Mouse (Mus musculus) liver, embryonic 11.5 days (tissue): ENCODE measurements around the gene Sdccag8. TPM values are rescaled to one million over a fixed set of nuclear protein-coding genes. Genes with fewer than 3 reads are reported as not detected.

Experiments used
- ATAC-seq: fragments of 200-750 bp; cut with Nextera tagmentation; replicated peaks from 2 replicates; pipeline ENCODE4 v1.8.0; 2017; ENCODE audit warnings: moderate number of reproducible peaks, mild to moderate bottlenecking, moderate TSS enrichment, moderate library complexity; ENCODE audit not compliant: low FRiP score
- DNase-seq: peaks from one replicate; pipeline ENCODE4 v3.0.0-alpha.2; 2017; ENCODE audit warnings: low spot score
- H3K27ac ChIP-seq: fragments of 300-500 bp; sonication (generic); 2 replicates; pipeline ENCODE4 v1.5.1; 2014; ENCODE audit warnings: mild to moderate bottlenecking, low read depth, low read length, control low read depth
- H3K27me3 ChIP-seq: fragments of 300-500 bp; sonication (generic); replicated peaks from 2 replicates; pipeline ENCODE4 v1.6.1; 2014; ENCODE audit warnings: low read length, mixed read lengths; ENCODE audit not compliant: control insufficient read depth, insufficient read depth
- H3K36me3 ChIP-seq: fragments of 300-500 bp; sonication (generic); 2 replicates; pipeline ENCODE4 v1.6.1; 2014; ENCODE audit warnings: mild to moderate bottlenecking, low read length, moderate library complexity, mixed read lengths; ENCODE audit not compliant: control insufficient read depth, insufficient read depth
- H3K4me1 ChIP-seq: fragments of 300-500 bp; sonication (generic); replicated peaks from 2 replicates; pipeline ENCODE4 v1.6.1; 2014; ENCODE audit warnings: low read length, mixed read lengths; ENCODE audit not compliant: control insufficient read depth, insufficient read depth
- H3K4me2 ChIP-seq: fragments of 300-500 bp; sonication (generic); 2 replicates; pipeline ENCODE4 v1.6.1; 2014; ENCODE audit warnings: mild to moderate bottlenecking, control low read depth, moderate library complexity
- H3K4me3 ChIP-seq: fragments of 300-500 bp; sonication (generic); 2 replicates; pipeline ENCODE4 v1.5.1; 2014; ENCODE audit warnings: low read depth, low read length, control low read depth
- H3K9ac ChIP-seq: fragments of 300-500 bp; sonication (generic); 2 replicates; pipeline ENCODE4 v1.6.1; 2014; ENCODE audit warnings: low read depth, low read length, control low read depth
- H3K9me3 ChIP-seq: fragments of 300-500 bp; sonication (generic); 2 replicates; pipeline ENCODE4 v1.6.1; 2016; ENCODE audit warnings: low read length, inconsistent platforms, mixed read lengths; ENCODE audit not compliant: control insufficient read depth
- WGBS: fragments of 180-500 bp; shearing (Covaris S2); extraction: QIAGEN DNeasy Blood & Tissue Kit; methylation state at CpG from one replicate; pipeline ENCODE4 v1.1.7; 2014; 5-methylcytosine and 5-hydroxymethylcytosine counted together
- polyA plus RNA-seq: library from polyadenylated mRNA; unstranded; fragments of >200 nt; fragmentation: Nextera tagmentation; extraction: Ambion mirVana; gene quantifications from 2 replicates; pipeline ENCODE4 v1.2.1, GENCODE M21; 2014

The Sdccag8 gene
- polyA plus RNA-seq, 1 experiment from 2014 or later, result 11.7 TPM

- 70% methylated on average over 5 of the region's 5 CpGs for WGBS
- ATAC-seq, result no peak
- no peaks in the 10 kb centered on the region for H3K36me3 ChIP-seq
- H3K4me2 ChIP-seq, result no peak overlapping the region
- H3K27me3 ChIP-seq, result no peaks in the 10 kb centered on the region
- H3K27ac ChIP-seq, result no peak overlapping the region
- H3K9ac ChIP-seq, result no peak overlapping the region
- no peaks in the 10 kb centered on the region for H3K4me1 ChIP-seq
- no peaks in the 10 kb centered on the region for H3K9me3 ChIP-seq
- H3K4me3 ChIP-seq, result no peak overlapping the region
- DNase-seq, result no peak
These were observed 148.4 kb downstream of the Sdccag8 start for GRCm38 (mm10) chr1:176962894-176963293.

- no peak overlapping the region for H3K27ac ChIP-seq
- WGBS, result 85% methylated on average over 3 of the region's 3 CpGs
- ATAC-seq (no peak), DNase-seq (no peak)
- H3K36me3 ChIP-seq, result no peaks in the 10 kb centered on the region
- no peak overlapping the region for H3K4me3 ChIP-seq
- no peak overlapping the region for H3K9ac ChIP-seq
- no peaks in the 10 kb centered on the region for H3K9me3 ChIP-seq
- H3K4me2 ChIP-seq, result no peak overlapping the region
- no peaks in the 10 kb centered on the region for H3K4me1 ChIP-seq
- H3K27me3 ChIP-seq, result no peaks in the 10 kb centered on the region
These were observed 152.8 kb downstream of the Sdccag8 start for GRCm38 (mm10) chr1:176967299-176967698.

GRCm38 (mm10) chr1:176970635-176971478 is 156.4 kb downstream of the Sdccag8 start:
- H3K9ac ChIP-seq, result no peak overlapping the region
- H3K27ac ChIP-seq, result no peak overlapping the region
- H3K4me3 ChIP-seq, result no peak overlapping the region
- no peaks in the 10 kb centered on the region for H3K9me3 ChIP-seq
- no peaks in the 10 kb centered on the region for H3K27me3 ChIP-seq
- no peak overlapping the region for H3K4me2 ChIP-seq
- 84% methylated on average over 16 of the region's 16 CpGs for WGBS
- ATAC-seq, result no peak
- no peak for DNase-seq
- H3K4me1 ChIP-seq, result no peaks in the 10 kb centered on the region
- H3K36me3 ChIP-seq, result no peaks in the 10 kb centered on the region

GRCm38 (mm10) chr1:176971479-176971797 is 157.0 kb downstream of the Sdccag8 start:
- H3K4me1 ChIP-seq, result no peaks in the 10 kb centered on the region
- H3K9me3 ChIP-seq, result no peaks in the 10 kb centered on the region
- H3K36me3 ChIP-seq, result no peaks in the 10 kb centered on the region
- no peak overlapping the region for H3K9ac ChIP-seq
- no peak overlapping the region for H3K4me3 ChIP-seq
- H3K27ac ChIP-seq, result no peak overlapping the region
- 76% methylated on average over 4 of the region's 4 CpGs for WGBS
- DNase-seq, result no peak
- H3K4me2 ChIP-seq, result no peak overlapping the region
- ATAC-seq, result no peak
- no peaks in the 10 kb centered on the region for H3K27me3 ChIP-seq

- DNase-seq, result no peak
- Histone ChIP-seq H3K9me3 (no peaks in the 10 kb centered on the region), H3K27ac (no peak overlapping the region)
These were observed 159.1 kb downstream of the Sdccag8 start for GRCm38 (mm10) chr1:176973356-176974088.

GRCm38 (mm10) chr1:176979235-176979634 is 164.8 kb downstream of the Sdccag8 start:
- ATAC-seq (no peak), DNase-seq (no peak)
- Histone ChIP-seq H3K36me3 (no peaks in the 10 kb centered on the region), H3K27ac (no peak overlapping the region), H3K9me3 (no peaks in the 10 kb centered on the region), H3K9ac (no peak overlapping the region), H3K4me3 (no peak overlapping the region), H3K27me3 (no peaks in the 10 kb centered on the region), H3K4me2 (no peak overlapping the region), H3K4me1 (no peaks in the 10 kb centered on the region)

More at GRCm38 (mm10) chr1:176973356-176974088, 159.1 kb downstream of the Sdccag8 start:
- Histone ChIP-seq H3K4me2 (no peak overlapping the region), H3K4me3 (no peak overlapping the region), H3K9ac (no peak overlapping the region), H3K4me1 (no peaks in the 10 kb centered on the region), H3K36me3 (no peaks in the 10 kb centered on the region), H3K27me3 (no peaks in the 10 kb centered on the region)
- no peak for ATAC-seq
- 71% methylated on average over 6 of the region's 6 CpGs for whole genome bisulfite sequencing

- Histone ChIP-seq H3K4me3 (no peak overlapping the region), H3K36me3 (no peaks in the 10 kb centered on the region), H3K27ac (no peak overlapping the region), H3K27me3 (no peaks in the 10 kb centered on the region), H3K9ac (no peak overlapping the region), H3K4me2 (no peak overlapping the region), H3K4me1 (no peaks in the 10 kb centered on the region), H3K9me3 (no peaks in the 10 kb centered on the region)
- 87% methylated on average over 5 of the region's 5 CpGs for WGBS
- ATAC-seq (no peak), DNase-seq (no peak)
These were observed 165.7 kb downstream of the Sdccag8 start for GRCm38 (mm10) chr1:176980140-176980539.

- no peaks in the 10 kb centered on the region for H3K36me3 ChIP-seq
- DNase-seq (no peak), ATAC-seq (no peak)
- no peaks in the 10 kb centered on the region for H3K4me1 ChIP-seq
- H3K9ac ChIP-seq, result no peak overlapping the region
- H3K4me3 ChIP-seq, result no peak overlapping the region
- 84% methylated on average over 10 of the region's 10 CpGs for WGBS
- H3K4me2 ChIP-seq, result no peak overlapping the region
- no peaks in the 10 kb centered on the region for H3K9me3 ChIP-seq
- no peaks in the 10 kb centered on the region for H3K27me3 ChIP-seq
- no peak overlapping the region for H3K27ac ChIP-seq
These were observed 166.4 kb downstream of the Sdccag8 start for GRCm38 (mm10) chr1:176980801-176981400.
